Mouse (Mus musculus) ES-E14 (cell line): ENCODE measurements around the gene Edem1. TPM values are rescaled to one million over a fixed set of nuclear protein-coding genes. Genes with fewer than 3 reads are reported as not detected.

ENCODE experiments used
- DNase-seq: peaks from one replicate; pipeline ENCODE4 v3.0.0-alpha.2; 2013; ENCODE audit warnings: low read depth, low spot score
- H3K27ac ChIP-seq: 2 replicates; pipeline ENCODE4 v1.5.1; 2012; ENCODE audit warnings: low read depth, mild to moderate bottlenecking, low read length, moderate library complexity, mixed read lengths; ENCODE audit not compliant: poor library complexity, insufficient read depth, severe bottlenecking
- H3K36me3 ChIP-seq: 2 replicates; pipeline ENCODE4 v1.6.1; 2012; ENCODE audit warnings: mild to moderate bottlenecking, low read length, moderate library complexity, mixed read lengths; ENCODE audit not compliant: control insufficient read depth, poor library complexity, insufficient read depth, severe bottlenecking
- H3K4me1 ChIP-seq, 2 experiments: fragments of 150-350 bp in 1 of 2; sonication (generic) in 1 of 2; 2 replicates each; pipeline ENCODE4 v1.6.1; 2012; ENCODE audit warnings: low read length in 2 of 2, mild to moderate bottlenecking in 1 of 2, mixed read lengths in 1 of 2; ENCODE audit not compliant: control insufficient read depth in 2 of 2, insufficient read depth in 2 of 2, poor library complexity in 1 of 2
- H3K4me3 ChIP-seq, 2 experiments: fragments of 150-350 bp in 1 of 2; sonication (generic) in 1 of 2; 2 replicates each; pipeline ENCODE4 v1.5.1; 2012; ENCODE audit warnings: low read length in 2 of 2, low read depth in 1 of 2, mild to moderate bottlenecking in 1 of 2, mixed read lengths in 1 of 2; ENCODE audit not compliant: insufficient read depth in 1 of 2, poor library complexity in 1 of 2, severe bottlenecking in 1 of 2
- H3K9ac ChIP-seq: 2 replicates; pipeline ENCODE4 v1.6.1; 2012; ENCODE audit warnings: low read depth, mild to moderate bottlenecking, low read length, mixed read lengths; ENCODE audit not compliant: poor library complexity, insufficient read depth, severe bottlenecking
- H3K9me3 ChIP-seq: fragments of 150-350 bp; sonication (generic); 2 replicates; pipeline ENCODE4 v1.6.1; 2012; ENCODE audit warnings: low read depth, mild to moderate bottlenecking, low read length; ENCODE audit not compliant: control insufficient read depth, insufficient read depth
- CHD2 ChIP-seq: IDR thresholded peaks from 2 replicates; pipeline ENCODE4 v1.6.1; 2014; ENCODE audit warnings: mild to moderate bottlenecking, low read depth, low read length, inconsistent platforms
- HCFC1 ChIP-seq: IDR thresholded peaks from 2 replicates; pipeline ENCODE4 v1.6.1; 2012; ENCODE audit warnings: low read length, inconsistent platforms, borderline replicate concordance; ENCODE audit not compliant: insufficient read depth
- MAFK ChIP-seq: IDR thresholded peaks from 2 replicates; pipeline ENCODE4 v1.6.1; 2014; ENCODE audit warnings: mild to moderate bottlenecking, low read depth, low read length, inconsistent platforms; ENCODE audit not compliant: insufficient read depth
- ZC3H11A ChIP-seq: IDR thresholded peaks from 2 replicates; pipeline ENCODE4 v1.6.1; 2012; ENCODE audit warnings: low read depth, mild to moderate bottlenecking, inconsistent platforms, low read length, borderline replicate concordance
- ZNF384 ChIP-seq: IDR thresholded peaks from 2 replicates; pipeline ENCODE4 v1.6.1; 2012; ENCODE audit warnings: low read depth, low read length, inconsistent platforms
- in situ Hi-C, 2 experiments: fragments of 600-800 bp; cut with MboI; formaldehyde crosslinking; loops; one replicate each; pipeline ENCODE4 v1.15.1; 2025; ENCODE audit warnings: low sequenced_read_pairs in 2 of 2, inconsistent platforms in 1 of 2; ENCODE audit not compliant: unreplicated experiment in 2 of 2
- total RNA-seq: library from RNA; depleted of rRNA; stranded (reverse); fragments of 300-350 nt; gene quantifications from 2 replicates; pipeline ENCODE4 v1.2.3, GENCODE M21; 2012

Gene Edem1
- total RNA-seq, 1 experiment: 29.4 TPM

DNA sequence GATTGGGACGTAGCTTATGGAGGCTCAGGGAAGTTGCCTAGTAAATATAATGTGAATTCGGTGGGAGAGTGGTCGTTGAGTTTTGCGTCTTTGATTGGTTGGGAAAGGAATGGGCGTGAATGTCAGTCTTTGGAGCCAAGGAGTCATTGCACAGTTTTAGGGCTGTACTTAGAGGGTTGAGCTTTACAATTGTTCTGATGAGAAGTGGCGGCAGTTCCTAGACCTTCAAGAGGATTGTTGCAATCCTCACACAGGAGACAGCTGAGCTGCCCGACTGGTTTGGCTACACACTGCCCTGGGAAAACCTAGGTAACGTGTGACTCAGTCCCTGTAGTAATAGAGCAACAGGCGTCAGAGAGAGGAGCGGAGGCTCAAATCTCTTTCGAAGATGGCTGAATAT is 44.4 kb upstream of the Edem1 start:
- H3K36me3 ChIP-seq: no peaks in the 10 kb centered on the region
- H3K4me3 ChIP-seq: peak overlapping the region; percentile 87
- no peaks in the 10 kb centered on the region for H3K9me3 ChIP-seq
- peaks cover 0 to 8% of the 10 kb centered on the region in 2 experiments; a peak in 3 of 4 replicates for H3K4me1 ChIP-seq
- in situ Hi-C loops: no loop called here
- H3K27ac ChIP-seq: no peak overlapping the region
- no peak for TF ChIP-seq ZNF384
- no peak for TF ChIP-seq ZC3H11A
- no peak for TF ChIP-seq MAFK
- no peak for TF ChIP-seq HCFC1
- no peak for TF ChIP-seq CHD2
- peak overlapping the region; percentile 56 for H3K9ac ChIP-seq
- no peak for DNase-seq

- Histone ChIP-seq H3K4me1 (peaks cover 0 to 8% of the 10 kb centered on the region in 2 experiments; a peak in 3 of 4 replicates), H3K36me3 (no peaks in the 10 kb centered on the region), H3K9ac (no peak overlapping the region), H3K9me3 (no peaks in the 10 kb centered on the region), H3K4me3 (no peak overlapping the region), H3K27ac (no peak overlapping the region)
- DNase-seq: no peak
- in situ Hi-C loops: no loop called here
- TF ChIP-seq CHD2: no peak
- no peak for TF ChIP-seq HCFC1
- no peak for TF ChIP-seq ZC3H11A
- TF ChIP-seq ZNF384: no peak
- TF ChIP-seq MAFK: no peak
Observed at GRCm38 (mm10) chr6:108784796-108785195, 43.6 kb upstream of the Edem1 start.

DNA sequence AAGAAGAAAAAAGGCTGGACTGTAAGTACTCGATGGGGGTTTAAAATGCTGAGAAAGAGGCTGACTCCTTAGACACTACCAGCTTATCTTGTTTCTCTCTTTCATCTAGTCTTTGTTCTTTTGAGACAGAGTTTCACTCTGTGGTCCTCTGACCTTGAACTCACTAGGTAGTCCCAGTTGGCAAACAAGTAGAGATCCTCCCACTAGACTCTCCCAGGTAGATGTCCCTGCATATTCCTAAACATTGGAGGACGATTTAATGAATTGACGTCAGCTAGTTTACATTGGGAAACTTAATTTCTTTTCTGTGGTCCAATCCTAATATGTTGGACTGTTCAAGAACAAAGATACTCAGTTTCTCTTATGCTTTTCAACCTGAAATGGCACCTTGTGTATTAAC is 42.9 kb upstream of the Edem1 start:
- Histone ChIP-seq H3K4me1 (peaks cover 0 to 8% of the 10 kb centered on the region in 2 experiments; a peak in 3 of 4 replicates), H3K36me3 (no peaks in the 10 kb centered on the region), H3K4me3 (no peak overlapping the region), H3K9ac (no peak overlapping the region), H3K27ac (no peak overlapping the region), H3K9me3 (no peaks in the 10 kb centered on the region)
- DNase-seq: no peak
- TF ChIP-seq CHD2 (no peak), MAFK (no peak), HCFC1 (no peak), ZNF384 (no peak), ZC3H11A (no peak)
- in situ Hi-C loops: no loop called here

DNA sequence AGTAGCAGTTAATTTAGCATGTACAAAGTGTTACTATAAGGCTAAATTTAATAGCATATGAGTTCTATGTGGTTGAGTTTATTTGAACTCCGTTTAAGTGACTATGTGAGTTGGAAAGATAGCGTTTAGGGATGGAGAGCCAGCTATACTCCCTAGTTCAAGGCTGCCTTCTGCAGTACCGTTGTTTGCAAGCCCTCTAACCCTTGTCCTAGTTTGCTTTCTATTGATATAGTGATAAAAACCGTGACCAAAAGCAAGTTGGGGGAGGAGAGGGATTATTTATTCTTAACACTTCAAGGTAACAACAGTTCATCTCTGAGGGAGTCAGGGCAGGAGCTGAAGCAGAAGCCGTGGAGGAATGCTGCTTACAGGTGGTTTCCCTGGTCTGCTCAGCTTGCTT is 36.9 kb upstream of the Edem1 start:
- no peak for TF ChIP-seq ZC3H11A
- no peak for TF ChIP-seq MAFK
- no peak for TF ChIP-seq CHD2
- TF ChIP-seq HCFC1: no peak
- TF ChIP-seq ZNF384: no peak
- no peak for DNase-seq
- peaks cover 0 to 3% of the 10 kb centered on the region in 2 experiments; a peak in 1 of 4 replicates for H3K4me1 ChIP-seq
- no peak overlapping the region for H3K27ac ChIP-seq
- in situ Hi-C loops: no loop called here
- H3K4me3 ChIP-seq: no peak overlapping the region
- H3K9ac ChIP-seq: no peak overlapping the region
- no peaks in the 10 kb centered on the region for H3K9me3 ChIP-seq
- no peaks in the 10 kb centered on the region for H3K36me3 ChIP-seq

DNA sequence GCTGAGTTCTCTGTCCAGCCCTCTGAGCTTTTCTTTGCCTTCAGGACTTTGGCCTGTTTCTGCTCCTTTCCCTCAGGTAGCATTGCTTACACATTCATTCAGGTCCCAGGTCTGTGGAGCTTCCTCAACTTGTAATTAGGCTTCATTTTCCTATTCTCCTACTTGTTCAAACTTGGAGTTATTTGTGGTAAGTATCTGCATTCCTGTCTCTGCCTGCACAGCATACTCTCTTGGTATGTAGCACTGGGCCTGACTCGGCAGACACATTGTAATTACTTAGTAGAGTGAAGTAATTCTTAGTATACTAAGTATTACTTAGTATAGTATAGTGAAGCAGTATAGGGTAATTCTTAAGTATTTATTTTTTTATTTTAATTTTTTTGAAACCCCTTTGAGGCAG is 32.5 kb upstream of the Edem1 start:
- in situ Hi-C loops: no loop called here
- no peak for DNase-seq

More for the DNA sequence above, 32.5 kb upstream of the Edem1 start:
- no peak overlapping the region for H3K4me3 ChIP-seq
- H3K36me3 ChIP-seq: no peaks in the 10 kb centered on the region
- peaks cover 0 to 11% of the 10 kb centered on the region in 2 experiments; a peak in 2 of 4 replicates for H3K4me1 ChIP-seq
- H3K9ac ChIP-seq: no peak overlapping the region
- no peaks in the 10 kb centered on the region for H3K9me3 ChIP-seq
- TF ChIP-seq HCFC1 (no peak), ZNF384 (no peak), MAFK (no peak), ZC3H11A (no peak), CHD2 (no peak)
- H3K27ac ChIP-seq: no peak overlapping the region
